Mouse (Mus musculus): Measurements from ENCODE around the gene Gde1.

GRCm38 (mm10) chr7:118742278-118742677, 36.7 kb upstream of the Gde1 start:
- TF ChIP-seq POLR2A (IDR thresholded peaks at IDR 0.05; ENCODE audit: borderline replicate concordance, insufficient read depth, low read length) (no peak), CTCF (IDR thresholded peaks at IDR 0.05; ENCODE audit: borderline replicate concordance, insufficient read depth, low read depth, low read length) (no peak)

Measured in cerebellum, adult 2 months (tissue).